Mouse (Mus musculus) thymus, postnatal 10 days (tissue): ENCODE measurements around the gene Rap2c.

Experiments used
- DNase-seq, 2 experiments: peaks; one replicate each; pipeline ENCODE4 v3.0.0; 2021; ENCODE audit warnings: low spot score in 2 of 2

The Rap2c gene

GRCm38 (mm10) chrX:51017851-51018785 is at the start of gene Rap2c:
Gene Rap2c, minus strand, starts transcription at chrX:51018018.
- DNase-seq: peak; percentile 75 to 76

GRCm38 (mm10) chrX:51066539-51067286 is 48.9 kb upstream of the Rap2c start:
- no peak for DNase-seq

GRCm38 (mm10) chrX:51065773-51066172 is 48.0 kb upstream of the Rap2c start:
- peak; percentile 19 to 53 for DNase-seq

GRCm38 (mm10) chrX:51065158-51065664 is 47.4 kb upstream of the Rap2c start:
- DNase-seq: no peak

GRCm38 (mm10) chrX:51060220-51060619 is 42.4 kb upstream of the Rap2c start:
- DNase-seq: no peak

- DNase-seq: no peak
Measured at GRCm38 (mm10) chrX:51058741-51059140, 40.9 kb upstream of the Rap2c start.

- DNase-seq: no peak
Measured at GRCm38 (mm10) chrX:51058317-51058716, 40.5 kb upstream of the Rap2c start.

- no peak for DNase-seq
Measured at GRCm38 (mm10) chrX:51051680-51052461, 34.1 kb upstream of the Rap2c start.

GRCm38 (mm10) chrX:51035678-51036209 is 17.9 kb upstream of the Rap2c start:
- DNase-seq: no peak

- peak in 1 of 2 experiments; percentile 7 for DNase-seq
Measured at GRCm38 (mm10) chrX:51019884-51020283, 2.1 kb upstream of the Rap2c start.

- DNase-seq: peak; percentile 51 to 64
Measured at GRCm38 (mm10) chrX:51018786-51019179, 965 bp upstream of the Rap2c start.

GRCm38 (mm10) chrX:51016926-51017325 is 892 bp downstream of the Rap2c start:
- no peak for DNase-seq

- DNase-seq: no peak
Measured at GRCm38 (mm10) chrX:51012280-51012679, 5.5 kb downstream of the Rap2c start.

GRCm38 (mm10) chrX:51010323-51010722 is 7.5 kb downstream of the Rap2c start:
- DNase-seq: no peak

GRCm38 (mm10) chrX:51000791-51001190 is 17.0 kb downstream of the Rap2c start:
- DNase-seq: no peak

GRCm38 (mm10) chrX:50995310-50995709 is 22.5 kb downstream of the Rap2c start:
- DNase-seq: no peak

GRCm38 (mm10) chrX:50991324-50991723 is 26.5 kb downstream of the Rap2c start:
- DNase-seq: no peak

- DNase-seq: no peak
Measured at GRCm38 (mm10) chrX:50989940-50990339, 27.9 kb downstream of the Rap2c start.

GRCm38 (mm10) chrX:50988581-50988980 is 29.2 kb downstream of the Rap2c start:
- DNase-seq: no peak

GRCm38 (mm10) chrX:50978428-50978827 is 39.4 kb downstream of the Rap2c start:
- DNase-seq: no peak

GRCm38 (mm10) chrX:50972145-50972544 is 45.7 kb downstream of the Rap2c start:
- no peak for DNase-seq
